Comparison of ENCODE assay signal across 20 mouse cellular contexts in the genomic region with DNA sequence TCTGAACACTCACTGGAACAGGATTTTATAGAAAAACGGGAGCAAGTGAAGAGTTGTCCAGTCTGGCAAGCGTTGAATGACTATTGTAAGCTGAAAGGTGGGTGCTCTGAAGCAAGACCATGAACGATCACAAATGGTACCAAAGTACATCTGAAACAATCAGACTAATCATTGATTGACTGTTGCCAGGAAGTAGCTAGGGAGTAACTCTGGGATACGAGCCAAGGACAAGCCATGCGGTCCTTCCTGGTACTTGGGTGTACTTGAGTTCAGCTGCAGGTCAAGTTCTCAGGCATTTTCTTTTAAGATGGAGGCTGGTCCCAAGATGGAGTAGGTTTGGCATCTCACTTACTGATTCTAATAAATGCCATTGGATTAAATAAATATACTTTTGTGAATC.
DNase-seq lines count a peak whose midpoint lies in the region; ATAC-seq and TF ChIP-seq lines count a peak whose summit lies in the region.
"Had no signal": no experiment of that assay in that cellular context is flagged by ENCODE, and none has a peak within 500 bp of the region (broad histone marks: within the 10 kb centered on the region; RNA-seq: fewer than 3 reads in every experiment).

No protein-coding gene starts in this region.

- H3K4me3 ChIP-seq in kidney, postnatal 0 days (replicated peaks; ENCODE audit: low read depth, low read length): no peak overlapping the region
- H3K4me3 ChIP-seq in kidney, embryonic 16.5 days (ENCODE audit: low read length): no peak overlapping the region
- H3K4me3 ChIP-seq: embryonic facial prominence, embryonic 10.5 days; erythroblast, embryonic 14.5 days; forebrain, embryonic 10.5 days; gastrocnemius, adult 2 months; heart, embryonic 12.5 days; hindbrain, embryonic 10.5 days had no signal

- no peaks in the 10 kb centered on the region for H3K9me3 ChIP-seq in kidney, postnatal 0 days (replicated peaks; ENCODE audit: low read length)
- no peaks in the 10 kb centered on the region for H3K9me3 ChIP-seq in kidney, embryonic 16.5 days (ENCODE audit: low read length)
- H3K9me3 ChIP-seq: embryonic facial prominence, embryonic 10.5 days; forebrain, embryonic 10.5 days; heart, embryonic 12.5 days; hindbrain, embryonic 10.5 days had no signal

- no peak overlapping the region for H3K27ac ChIP-seq in kidney, postnatal 0 days
- no peak overlapping the region for H3K27ac ChIP-seq in kidney, embryonic 16.5 days (ENCODE audit: low read length)
- H3K27ac ChIP-seq: embryonic facial prominence, embryonic 10.5 days; forebrain, embryonic 10.5 days; gastrocnemius, adult 2 months; hindbrain, embryonic 10.5 days; hindbrain, embryonic 14.5 days had no signal

- peak; percentile 21 for DNase-seq in kidney, adult 11 months
- no peak for DNase-seq in kidney, adult 18-20 months
- peak; percentile 9 for DNase-seq in kidney, postnatal 0 days (ENCODE audit: low spot score)
- DNase-seq in testis, postnatal 14 days (ENCODE audit: low spot score): peak; percentile 5
- DNase-seq in testis, postnatal 10 days (ENCODE audit: low spot score): no peak
- peak; percentile 13 for DNase-seq in brain, embryonic 14.5 days (ENCODE audit: low read depth)
- no peak for DNase-seq in spleen, adult 12 weeks (ENCODE audit: low spot score)
- DNase-seq: adrenal gland, postnatal 14 days; cerebellum, adult 2 months; cerebellum, postnatal 10 days; gastrocnemius, adult 2 months; gastrocnemius, postnatal 25 days had no signal

- no peaks in the 10 kb centered on the region for H3K36me3 ChIP-seq in kidney, postnatal 0 days (ENCODE audit: insufficient read depth, low read length)
- H3K36me3 ChIP-seq in kidney, embryonic 16.5 days (ENCODE audit: insufficient read depth, low read length): no peaks in the 10 kb centered on the region
- H3K36me3 ChIP-seq: embryonic facial prominence, embryonic 10.5 days; forebrain, embryonic 10.5 days; heart, embryonic 12.5 days; hindbrain, embryonic 10.5 days had no signal

- no peak for TF ChIP-seq POLR2A in brain, embryonic 14.5 days (IDR thresholded peaks at IDR 0.05; ENCODE audit: borderline replicate concordance, extremely low read depth, insufficient read depth, insufficient read length, poor library complexity, severe bottlenecking)

- no peak overlapping the region for H3K4me2 ChIP-seq in kidney, postnatal 0 days (ENCODE audit: low read length)
- no peak overlapping the region for H3K4me2 ChIP-seq in kidney, embryonic 16.5 days (replicated peaks; ENCODE audit: low read depth, low read length)
- H3K4me2 ChIP-seq: heart, embryonic 12.5 days; hindbrain, embryonic 14.5 days had no signal

- H3K9ac ChIP-seq in kidney, postnatal 0 days (ENCODE audit: low read depth, low read length): no peak overlapping the region
- H3K9ac ChIP-seq in kidney, embryonic 16.5 days (replicated peaks; ENCODE audit: low read length): no peak overlapping the region
- H3K9ac ChIP-seq: heart, embryonic 12.5 days; hindbrain, embryonic 14.5 days had no signal

- 62% methylated on average over 5 of the region's 5 CpGs for WGBS in kidney, postnatal 0 days
- 76% methylated on average over 5 of the region's 5 CpGs for WGBS in kidney, embryonic 16.5 days

- TF ChIP-seq CTCF in kidney, postnatal 0 days (IDR thresholded peaks at IDR 0.05; ENCODE audit: low read depth): no peak
- TF ChIP-seq CTCF in brain, embryonic 14.5 days (IDR thresholded peaks at IDR 0.05; ENCODE audit: borderline replicate concordance, extremely low read depth, insufficient read depth, insufficient read length): no peak

- ATAC-seq in kidney, postnatal 0 days (replicated peaks; ENCODE audit: low FRiP score, low read depth): no peak; the same call in 1 of the 2 replicates
- ATAC-seq in kidney, embryonic 16.5 days (ENCODE audit: low FRiP score, low TSS enrichment): no peak
- ATAC-seq: forebrain, embryonic 14.5 days had no signal

- H3K27me3 ChIP-seq in kidney, postnatal 0 days (ENCODE audit: insufficient read depth, low read length): no peaks in the 10 kb centered on the region
- no peaks in the 10 kb centered on the region for H3K27me3 ChIP-seq in kidney, embryonic 16.5 days (ENCODE audit: insufficient read depth, low read length)
- H3K27me3 ChIP-seq: heart, embryonic 12.5 days had no signal

- no peaks in the 10 kb centered on the region for H3K4me1 ChIP-seq in kidney, postnatal 0 days (replicated peaks; ENCODE audit: insufficient read depth, low read length)
- H3K4me1 ChIP-seq in kidney, embryonic 16.5 days (ENCODE audit: insufficient read depth, low read length): no peaks in the 10 kb centered on the region
- H3K4me1 ChIP-seq: embryonic facial prominence, embryonic 10.5 days; forebrain, embryonic 10.5 days; heart, embryonic 12.5 days; hindbrain, embryonic 10.5 days had no signal

Comparison
In these comparisons a context has a peak if more than half of its experiments do, and no peak if none do; other contexts are left out.
1. DNase-seq: peak in kidney, adult 11 months (single experiment), kidney, postnatal 0 days (single experiment), testis, postnatal 14 days (single experiment) and brain, embryonic 14.5 days (single experiment); none in kidney, adult 18-20 months (single experiment), testis, postnatal 10 days (single experiment) and spleen, adult 12 weeks (single experiment).